Mouse (Mus musculus) embryo, embryonic 11.5 days (tissue): ENCODE results near the gene Glp1r.

Source experiments
- DNase-seq: peaks from one replicate; pipeline ENCODE4 v3.0.0-alpha.2; 2012; ENCODE audit warnings: low read depth, low spot score

Gene Glp1r

DNA sequence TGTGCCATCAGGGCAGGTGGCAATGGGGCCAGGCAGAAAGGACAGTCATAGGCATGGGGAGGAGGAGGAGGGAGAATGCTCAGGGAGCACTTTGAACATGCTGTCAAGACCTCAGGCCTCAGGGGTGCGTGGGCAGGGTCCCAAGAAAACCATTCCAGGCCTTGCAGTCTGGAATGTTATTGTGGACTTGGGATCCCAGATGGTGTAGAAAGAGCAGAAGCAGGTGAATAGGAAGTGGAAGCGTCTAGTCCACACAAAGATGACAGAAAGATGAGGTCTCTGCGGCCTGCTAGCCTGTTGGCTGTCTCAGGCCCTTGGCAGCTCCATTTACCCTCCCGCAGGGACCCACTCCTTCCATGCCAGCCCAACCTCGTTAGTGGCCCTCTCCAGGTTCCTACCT lies 10.9 kb downstream of the Glp1r start:
- no peak for DNase-seq

DNA sequence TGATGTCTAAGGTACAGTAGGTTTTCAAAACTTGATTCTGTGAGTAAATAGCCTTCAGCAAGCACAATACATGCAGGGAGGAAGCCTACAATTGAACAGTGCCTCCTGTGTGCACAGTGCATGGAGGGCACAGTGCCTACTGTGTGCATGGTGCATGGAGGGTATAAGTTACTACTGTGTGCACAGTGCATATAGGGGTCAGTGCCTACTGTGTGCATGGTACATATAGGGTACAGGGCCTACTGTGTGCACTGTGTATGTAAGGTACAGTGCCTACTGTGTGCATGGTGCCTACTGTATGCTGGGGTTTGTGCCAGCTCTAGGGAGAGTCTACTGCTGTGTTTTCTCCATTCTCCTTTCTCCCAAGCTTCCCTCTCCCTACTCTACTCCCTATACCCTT lies 12.6 kb downstream of the Glp1r start:
- no peak for DNase-seq

DNA sequence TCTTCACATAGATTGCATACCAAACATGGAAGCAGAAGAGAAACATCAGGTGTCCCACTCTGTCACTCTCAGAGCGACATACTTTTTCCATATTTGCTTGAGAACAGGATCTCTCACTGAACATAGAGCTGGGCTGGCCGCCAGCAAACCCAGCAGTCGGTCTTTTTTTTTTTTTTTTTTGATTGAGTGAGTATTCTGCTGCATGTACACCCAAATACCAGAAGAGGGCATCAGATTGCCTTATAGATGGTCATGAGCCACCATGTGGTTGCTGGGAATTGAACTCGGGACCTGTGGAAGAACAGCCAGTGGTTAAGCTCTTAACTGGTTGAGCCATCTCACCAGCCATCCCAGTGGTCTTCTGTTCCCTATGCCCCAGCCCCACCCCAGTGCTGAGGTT lies 21.9 kb downstream of the Glp1r start:
- DNase-seq: no peak

DNA sequence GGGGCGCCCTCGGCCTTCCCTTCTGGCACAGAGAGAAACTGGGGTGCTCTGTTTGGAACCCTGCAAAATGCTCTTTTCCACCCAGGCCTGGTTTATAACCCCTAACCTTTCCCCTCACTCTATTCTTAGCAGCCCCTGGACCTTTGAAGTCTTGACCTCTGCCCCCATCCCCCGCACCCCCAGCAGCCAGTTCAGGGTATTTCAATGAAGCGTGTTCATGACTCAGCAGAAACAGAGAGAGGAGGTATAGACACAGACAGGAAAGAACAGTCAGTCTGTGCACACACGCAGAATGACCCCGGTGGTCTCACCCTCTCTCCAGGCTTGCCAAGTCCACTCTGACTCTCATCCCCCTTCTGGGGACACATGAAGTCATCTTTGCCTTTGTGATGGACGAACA lies 29.2 kb downstream of the Glp1r start:
- no peak for DNase-seq

DNA sequence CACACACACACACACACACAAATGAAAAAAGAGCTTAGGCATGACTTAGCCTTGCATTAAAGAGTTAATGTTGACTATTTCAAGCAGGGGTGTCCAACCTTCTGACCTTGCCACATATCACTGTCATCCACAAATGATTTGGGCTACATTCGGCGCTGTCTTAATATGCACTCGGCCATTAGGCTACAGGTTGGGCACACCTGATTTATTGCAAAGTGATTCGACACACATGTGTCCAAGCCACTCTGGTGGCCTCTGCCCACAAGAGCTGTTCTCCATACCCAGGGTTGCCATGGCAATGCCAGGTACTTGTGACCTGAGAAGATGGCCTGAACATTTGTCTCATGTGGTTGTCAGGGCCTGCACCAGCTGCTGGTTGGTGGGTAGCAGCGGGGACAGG lies 31.2 kb downstream of the Glp1r start:
- DNase-seq: no peak

DNA sequence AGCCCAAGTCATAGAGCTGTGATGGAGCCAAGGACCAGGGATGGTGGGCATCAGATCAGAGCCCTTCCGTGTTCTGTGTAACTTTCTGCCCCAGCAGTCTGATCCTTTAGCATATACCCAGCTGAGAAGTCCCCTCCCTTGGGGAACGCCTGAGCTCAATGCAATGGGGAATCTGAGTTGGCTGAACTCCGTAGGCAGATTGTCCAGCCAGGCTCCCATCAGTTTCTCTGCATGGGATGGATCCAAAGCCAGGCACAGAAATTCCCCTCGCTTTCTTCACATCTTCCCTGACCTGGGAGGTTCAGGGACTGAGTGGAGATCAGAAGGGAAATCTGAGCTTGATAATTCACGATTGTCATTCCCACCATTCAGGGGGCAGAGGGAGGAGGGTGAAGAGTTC lies 33.7 kb downstream of the Glp1r start:
- no peak for DNase-seq

DNA sequence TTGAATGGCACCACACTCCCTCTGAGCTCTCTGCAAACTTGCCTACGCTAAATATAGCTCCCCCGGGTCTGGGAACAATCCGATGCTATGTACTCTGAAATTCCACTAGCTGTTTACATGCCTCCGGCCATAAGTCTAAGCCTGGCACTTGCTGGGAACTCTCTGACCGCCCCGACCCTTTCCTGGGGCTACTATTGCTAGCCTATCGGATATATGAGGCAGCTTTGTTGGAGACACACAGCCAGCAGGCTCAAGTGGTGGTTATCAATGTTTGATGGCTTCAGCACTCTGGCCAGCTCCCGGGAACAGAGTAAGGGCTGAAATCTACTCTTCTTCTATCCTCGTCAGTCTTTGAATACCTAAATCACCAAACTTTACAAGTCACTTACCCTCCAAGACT lies 36.9 kb downstream of the Glp1r start:
- DNase-seq: peak; percentile 32

DNA sequence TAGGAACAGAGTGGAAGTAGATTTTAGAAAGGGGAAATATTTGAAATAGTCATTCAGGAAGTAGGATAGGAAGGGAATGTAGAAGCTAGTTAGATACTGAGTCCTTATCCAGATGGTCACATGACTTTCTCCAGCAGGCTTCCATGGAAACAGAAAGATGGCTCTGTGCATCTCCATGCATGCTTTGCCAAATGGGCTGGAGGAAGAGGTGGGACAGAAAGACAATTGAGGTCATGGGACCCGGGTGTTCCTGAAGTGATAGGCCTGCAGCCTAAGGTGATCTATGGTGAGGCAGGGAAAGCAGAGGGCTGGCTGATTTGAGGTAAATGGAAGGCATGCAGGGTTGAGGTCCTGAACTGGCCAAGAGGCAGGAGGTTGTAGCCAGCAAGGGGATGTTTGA lies 46.8 kb downstream of the Glp1r start:
- no peak for DNase-seq

DNA sequence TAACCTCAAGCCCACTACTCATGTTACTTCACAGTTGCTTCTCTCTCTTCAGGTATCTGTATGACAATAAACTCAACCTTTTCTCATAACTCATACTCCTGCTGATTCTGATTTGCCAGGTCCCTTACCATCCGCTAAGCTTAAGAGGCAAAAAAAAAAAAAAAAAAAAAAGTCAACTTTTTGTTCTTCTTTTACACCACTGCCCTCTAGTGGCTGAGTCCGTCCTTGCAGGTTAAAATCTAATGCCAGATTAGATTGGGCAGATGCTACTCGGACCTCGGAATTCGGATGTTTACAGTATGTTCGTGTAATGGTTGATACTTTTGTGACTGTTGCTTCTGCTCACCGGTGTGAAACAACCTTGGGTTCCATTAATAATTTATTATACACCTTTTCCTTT lies 49.2 kb downstream of the Glp1r start:
- peak; percentile 51 for DNase-seq

DNA sequence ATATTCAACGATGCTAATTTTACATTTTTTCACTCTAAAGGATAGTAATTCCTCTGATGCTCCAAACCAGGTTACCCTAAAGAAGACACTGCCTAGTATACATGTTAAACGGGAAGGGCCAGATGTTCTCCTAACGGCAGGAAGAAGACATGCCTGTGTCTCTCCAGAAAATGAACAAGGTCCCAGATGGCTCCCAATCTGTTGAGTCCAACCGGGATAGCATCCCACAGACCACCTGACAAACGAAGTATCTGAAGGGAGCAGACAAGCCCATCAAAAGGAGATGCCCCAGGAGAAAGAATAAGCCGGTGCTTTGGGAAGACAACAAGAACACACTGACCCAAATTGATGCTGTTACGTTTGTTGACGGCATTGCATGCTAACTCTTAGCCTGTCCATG lies 50.0 kb downstream of the Glp1r start:
- no peak for DNase-seq

DNA sequence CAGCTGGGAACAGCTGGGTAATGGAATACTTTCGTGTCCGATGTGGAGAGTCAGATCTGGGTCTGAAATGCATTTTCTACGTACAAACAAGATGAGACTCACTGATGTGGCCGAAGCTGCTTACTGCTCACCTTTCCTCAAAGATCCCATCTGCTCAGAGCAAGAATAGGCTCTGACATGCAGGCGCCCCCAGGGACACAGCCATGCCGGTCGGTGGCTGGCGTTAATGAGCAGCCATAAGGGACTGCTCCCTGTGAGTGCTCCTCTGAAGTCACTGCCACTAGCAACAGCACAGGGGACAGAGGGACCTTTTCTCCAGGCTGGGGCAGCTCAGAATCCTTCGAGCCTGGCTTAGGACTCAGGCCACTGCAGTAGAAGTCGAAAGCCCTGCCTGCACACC lies 52.7 kb downstream of the Glp1r start, which contains the start of gene Umodl1:
Umodl1 (plus strand) TSS at position 301 of the 400 bp plus-strand sequence.
- DNase-seq: no peak

DNA sequence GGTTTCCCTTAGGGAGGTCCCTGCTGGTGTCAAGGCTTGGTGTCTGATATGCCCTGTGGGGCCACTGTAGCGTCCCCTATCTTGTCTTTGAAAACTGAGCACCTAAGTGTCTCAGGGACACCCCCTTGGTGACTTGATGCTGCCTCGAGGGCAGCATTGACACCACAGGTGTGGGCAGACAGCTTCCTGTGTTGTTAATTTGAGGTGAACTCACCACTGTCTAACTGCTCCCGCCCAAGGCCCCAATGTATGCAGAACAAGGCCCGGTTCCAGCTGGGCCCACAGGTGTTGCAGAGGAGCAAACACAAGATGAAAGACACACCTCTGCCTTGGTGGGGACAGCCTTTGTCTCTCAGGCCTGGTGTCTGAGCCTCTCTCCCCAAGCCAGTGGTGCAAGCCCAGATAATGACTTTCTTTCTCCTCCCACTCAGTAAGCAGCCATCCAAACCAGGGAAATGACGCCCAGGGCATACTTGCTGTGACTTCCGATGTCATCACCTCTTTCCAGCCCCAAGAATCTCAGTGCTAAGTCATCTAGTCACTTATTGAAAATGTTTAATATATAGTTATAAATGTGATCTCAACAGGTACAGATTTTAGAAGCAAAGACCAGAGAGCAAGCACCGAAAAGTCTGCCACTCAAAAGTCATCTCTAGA lies 60.4 kb downstream of the Glp1r start:
- DNase-seq: no peak

DNA sequence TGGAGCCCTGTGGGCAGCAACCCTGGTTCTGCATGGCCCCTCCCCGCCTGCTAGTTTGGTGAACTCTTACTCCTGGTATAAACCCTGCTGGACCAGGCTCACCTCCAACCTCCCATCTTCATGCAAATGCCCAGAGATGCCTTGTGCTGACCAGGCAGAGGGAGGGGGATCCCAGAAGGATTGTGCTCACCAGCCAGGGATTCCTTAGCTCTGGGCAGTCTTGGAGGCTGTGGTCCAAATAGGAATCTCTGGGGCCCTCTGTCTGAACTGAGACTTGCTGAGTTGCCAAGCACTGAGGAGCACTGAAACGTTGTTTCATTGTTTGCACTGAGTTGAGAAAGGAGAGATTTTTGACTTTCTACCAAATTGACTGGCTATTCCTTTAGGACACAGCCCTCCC lies 61.3 kb downstream of the Glp1r start:
- no peak for DNase-seq

DNA sequence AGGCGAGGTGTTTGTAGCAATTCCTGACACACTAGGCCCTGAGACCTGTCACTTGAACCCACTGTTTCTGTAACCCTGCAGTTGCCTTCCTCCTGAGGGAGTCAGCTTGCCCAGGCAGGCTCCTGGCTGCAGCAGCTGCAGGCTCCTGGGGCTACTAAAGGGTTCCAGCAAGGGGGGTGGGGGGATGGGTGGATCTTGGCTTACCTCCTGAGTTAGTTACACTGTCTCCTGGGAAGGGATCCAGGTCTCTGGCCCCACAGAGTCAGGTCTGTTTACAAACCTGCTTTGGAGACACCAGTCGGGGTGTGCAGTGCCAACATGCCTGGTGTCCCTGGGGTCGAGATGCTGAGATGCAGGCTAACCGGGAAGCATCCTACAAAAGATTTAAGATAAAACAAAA lies 68.4 kb downstream of the Glp1r start:
- DNase-seq: no peak

DNA sequence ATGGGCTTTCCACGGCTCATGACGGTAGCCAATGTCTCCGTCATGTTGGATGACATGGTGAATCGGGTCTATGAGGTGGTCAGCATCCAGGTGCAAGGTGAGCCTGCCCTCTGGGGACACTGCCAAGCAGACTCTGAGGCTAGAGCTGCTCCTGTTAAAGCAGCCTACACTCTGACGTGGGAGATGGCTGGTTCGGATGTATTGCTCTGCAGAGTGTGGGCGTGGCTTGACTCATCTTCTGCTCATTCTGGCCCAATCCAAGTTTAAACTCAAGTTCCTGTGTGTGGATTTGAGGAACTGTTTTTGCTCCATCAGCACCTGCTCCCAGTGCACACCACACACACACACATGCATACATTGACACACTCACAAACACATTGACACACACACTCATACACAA lies 70.3 kb downstream of the Glp1r start:
- DNase-seq: no peak

DNA sequence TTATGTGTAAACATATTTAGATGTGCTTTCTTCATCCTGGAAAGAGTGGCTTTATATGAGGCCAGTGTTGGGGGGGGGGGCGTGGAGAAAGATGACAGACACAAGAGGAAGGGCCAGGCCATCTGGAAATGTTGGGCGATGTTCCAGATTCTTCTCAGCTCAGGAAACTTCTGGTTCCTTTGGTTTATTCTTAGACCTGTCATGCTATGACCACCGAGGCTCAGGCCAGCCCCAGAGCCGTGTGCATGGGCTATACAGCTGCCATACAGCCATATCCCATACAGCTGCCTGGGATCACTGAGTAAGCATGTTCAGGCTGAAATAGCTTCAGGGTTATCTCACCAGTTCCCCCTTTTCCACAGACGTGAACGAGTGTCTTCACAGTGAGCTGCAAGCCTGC lies 71.7 kb downstream of the Glp1r start:
- no peak for DNase-seq

DNA sequence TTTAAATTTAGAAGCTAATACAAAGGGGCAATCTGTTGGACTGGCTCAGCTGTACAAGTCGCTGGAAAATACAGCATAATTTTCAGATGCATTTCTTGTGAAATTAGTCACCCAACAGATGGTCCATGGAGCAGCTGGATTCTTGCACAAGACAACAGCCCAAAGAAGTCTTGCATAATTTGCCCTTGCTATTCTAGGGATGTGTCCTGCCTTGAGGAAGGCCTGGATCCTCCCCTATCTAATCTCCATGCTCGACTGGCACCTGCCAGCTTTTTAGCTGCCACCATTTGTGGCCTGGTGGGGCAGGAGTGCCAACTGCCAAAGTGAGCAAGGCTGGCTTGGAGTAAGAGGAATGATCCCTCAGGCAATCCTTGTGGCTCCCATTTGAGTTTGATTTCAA lies 75.7 kb downstream of the Glp1r start:
- no peak for DNase-seq

DNA sequence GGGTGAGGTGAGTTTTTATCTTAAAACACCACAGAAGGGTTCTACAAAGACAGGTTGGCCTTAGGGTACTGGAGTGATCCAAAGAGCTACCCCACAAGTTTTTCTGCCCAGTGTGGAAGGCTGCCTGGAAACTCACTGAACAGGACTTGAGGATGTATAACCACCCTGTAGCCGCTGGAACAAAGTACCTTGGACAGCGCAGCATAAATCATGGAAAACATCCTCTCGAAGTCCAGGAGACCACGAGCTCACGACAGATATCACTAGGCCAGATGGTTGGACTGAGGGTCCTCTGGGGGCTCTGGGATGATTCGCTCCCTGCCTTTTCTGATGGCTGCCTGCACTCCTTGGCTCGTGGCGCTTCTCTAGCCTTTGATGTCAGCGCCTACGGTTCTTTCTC lies 76.9 kb downstream of the Glp1r start:
- no peak for DNase-seq

DNA sequence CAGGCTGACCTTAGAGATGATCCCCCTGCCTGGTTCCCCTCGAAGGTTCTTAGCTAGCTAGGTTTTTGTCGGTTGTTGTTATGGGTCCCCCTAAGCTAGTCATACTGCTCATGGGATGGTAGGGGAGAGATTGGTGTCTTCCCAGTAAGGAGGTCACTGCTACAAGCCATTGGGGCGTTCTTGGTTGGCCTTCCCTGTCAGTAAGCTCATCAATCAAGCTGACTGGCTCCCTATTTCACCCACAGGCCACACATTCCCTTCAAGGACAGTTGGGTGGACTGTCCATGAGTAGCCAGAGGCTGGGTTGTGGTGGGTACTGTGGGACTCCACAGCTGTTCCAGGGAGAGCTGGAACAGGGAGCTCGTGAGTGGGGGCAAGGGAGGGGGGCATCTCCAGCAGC lies 81.9 kb downstream of the Glp1r start:
- DNase-seq: no peak

DNA sequence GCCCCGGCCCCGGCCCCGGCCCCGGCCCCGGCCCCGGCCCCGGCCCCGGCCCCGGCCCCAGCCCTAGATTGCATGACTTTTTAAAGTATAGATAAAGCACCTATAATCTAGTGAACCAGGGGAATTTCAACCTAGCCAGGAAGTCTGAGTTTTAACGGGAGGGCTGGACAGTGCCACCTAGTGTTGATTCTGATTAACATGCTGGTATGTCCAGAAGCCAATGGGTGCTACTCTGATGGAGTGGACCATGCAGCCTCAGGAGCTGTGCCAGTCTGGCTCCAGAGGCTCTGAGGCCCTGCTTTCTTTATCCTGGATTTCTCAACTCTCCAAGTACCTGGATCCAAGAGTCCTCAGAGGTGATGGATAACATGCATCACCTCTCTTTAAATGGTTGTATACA lies 88.6 kb downstream of the Glp1r start:
- no peak for DNase-seq
